Mouse (Mus musculus): ENCODE data around the gene Map3k10.

DNA sequence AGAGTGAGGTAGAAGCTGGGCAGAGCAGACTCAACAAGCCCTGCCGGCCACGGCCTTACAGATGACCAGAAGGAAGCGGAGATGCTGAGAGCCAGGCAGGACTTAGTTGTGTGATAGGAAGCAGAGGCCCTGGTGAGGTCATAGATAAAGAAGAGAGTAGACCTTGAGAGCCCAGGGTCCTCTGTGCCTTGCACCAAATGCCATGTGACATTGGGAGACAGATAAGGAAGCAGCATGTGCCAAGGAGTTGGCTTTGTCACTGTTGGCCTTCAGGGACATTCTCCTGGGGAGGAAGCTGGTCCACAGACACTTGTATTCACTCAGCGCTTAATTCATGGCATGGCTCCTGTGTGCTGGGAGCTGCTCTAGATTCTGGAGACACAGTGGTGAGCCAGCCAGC lies 65.1 kb downstream of the Map3k10 start:
- TF ChIP-seq CTCF (IDR thresholded peaks at IDR 0.05; ENCODE audit: borderline replicate concordance, insufficient read depth, low read depth, low read length), result no peak
- no peak for TF ChIP-seq POLR2A (IDR thresholded peaks at IDR 0.05; ENCODE audit: borderline replicate concordance, insufficient read depth, low read length)

All from cerebellum, adult 2 months (tissue).